Mouse (Mus musculus): ENCODE data around the gene Rapgef5.

DNA sequence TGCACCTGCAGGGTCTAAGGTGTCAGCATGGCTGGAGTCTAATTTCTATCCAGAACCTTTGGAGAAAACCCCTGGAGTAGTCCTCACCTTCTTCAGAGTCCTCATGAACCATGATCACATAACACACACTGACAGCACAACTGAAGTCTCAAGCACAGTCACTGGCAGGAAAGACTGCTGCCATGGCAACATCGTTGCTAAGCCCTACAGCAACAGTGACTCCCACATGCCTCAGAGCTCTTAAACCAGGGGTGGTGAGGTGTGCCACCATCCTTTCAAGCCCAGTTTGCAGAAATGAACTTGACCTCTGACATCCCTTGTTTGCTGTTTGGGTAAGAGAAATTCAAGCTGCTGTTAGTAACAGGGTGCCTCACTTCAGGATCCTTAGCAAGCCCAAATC is 245.4 kb downstream of the Rapgef5 start:
- TF ChIP-seq CTCF (IDR thresholded peaks at IDR 0.05; ENCODE audit: borderline replicate concordance, extremely low read depth, insufficient read depth, insufficient read length) (no peak), POLR2A (IDR thresholded peaks at IDR 0.05; ENCODE audit: borderline replicate concordance, extremely low read depth, insufficient read depth, insufficient read length, poor library complexity, severe bottlenecking) (no peak)

All from brain, embryonic 14.5 days (tissue).